Mouse (Mus musculus): ENCODE measurements at regions not wholly inside any gene's neighbourhood (a gene's known extent, or its start where the extent isn't known, plus 50 kb on each side); places are given as distances from the start of the nearest gene placed in this dataset.

DNA sequence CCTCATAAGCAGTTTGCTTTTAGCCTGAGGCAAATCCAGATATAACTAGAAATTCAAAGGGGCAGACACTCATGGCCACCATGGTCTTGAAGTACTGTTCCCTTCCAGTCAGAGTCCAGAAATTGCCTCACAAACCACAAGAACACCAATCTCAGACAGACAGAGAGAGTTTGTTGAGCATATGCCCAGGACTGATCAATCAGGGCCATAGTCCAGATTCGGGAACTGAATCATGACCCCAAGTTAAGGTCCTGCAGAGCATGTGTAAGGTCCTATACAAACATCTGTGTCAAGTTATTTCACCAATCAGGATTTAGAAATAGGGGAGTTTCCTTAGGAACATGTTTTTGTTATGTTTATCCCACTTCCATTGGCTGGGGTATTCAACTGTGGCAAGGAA, 125.7 kb upstream of the Nampt start:
- no peaks in the 10 kb centered on the region for H3K9me3 ChIP-seq
- peaks cover 6% of the 10 kb centered on the region for H3K27me3 ChIP-seq (replicated peaks)
- H3K4me3 ChIP-seq (replicated peaks) = no peak overlapping the region
- no peaks in the 10 kb centered on the region for H3K36me3 ChIP-seq (replicated peaks; ENCODE audit: low read length)
- no peak for TF ChIP-seq GATA1 (IDR thresholded peaks at IDR 0.05; ENCODE audit: borderline replicate concordance, low read length)
- no peak for TF ChIP-seq FLI1 (IDR thresholded peaks at IDR 0.05; ENCODE audit: low read length)
- H3K4me1 ChIP-seq = peaks cover 14% of the 10 kb centered on the region

DNA sequence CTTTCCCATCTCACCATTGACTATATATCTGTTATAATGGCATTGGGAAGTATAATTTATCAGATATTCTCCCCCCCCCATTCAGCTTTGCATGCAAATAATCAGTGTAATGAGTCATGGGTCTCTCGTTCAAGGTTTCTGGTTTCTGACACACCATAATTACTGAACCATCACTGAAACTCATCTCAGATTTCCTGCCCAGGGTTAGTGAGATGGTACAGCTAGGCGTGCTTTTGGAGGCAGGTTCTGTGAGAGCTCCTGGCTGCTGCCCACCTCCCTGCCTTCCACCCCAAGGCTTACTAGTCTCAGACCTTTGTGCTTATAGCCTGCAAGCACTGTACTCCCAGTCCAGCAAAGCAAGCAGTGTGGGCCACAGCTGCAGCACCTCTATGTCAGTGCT, 122.5 kb upstream of the Nampt start:
- TF ChIP-seq FLI1 (IDR thresholded peaks at IDR 0.05; ENCODE audit: low read length) = no peak
- TF ChIP-seq GATA1 (IDR thresholded peaks at IDR 0.05; ENCODE audit: borderline replicate concordance, low read length) = no peak

DNA sequence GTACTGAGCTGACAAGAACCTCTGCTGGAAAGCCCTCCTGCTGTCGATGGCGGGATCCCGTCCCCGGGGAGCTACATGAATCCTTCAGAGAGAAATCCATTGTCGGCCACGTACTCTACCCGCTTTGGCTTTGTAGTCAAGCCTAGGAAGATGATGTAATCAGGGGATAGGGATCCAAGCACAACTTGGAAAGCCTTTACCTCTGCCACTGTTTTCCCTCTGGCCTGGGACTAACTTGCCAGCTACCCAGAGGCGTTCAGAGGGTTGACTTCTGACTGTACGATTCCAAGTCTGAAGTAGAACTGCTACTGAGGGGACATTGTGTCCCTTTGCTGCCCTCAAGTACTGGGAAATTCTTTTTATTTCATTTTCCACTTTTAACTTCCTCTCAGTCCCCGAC, 110.2 kb upstream of the Nampt start:
- TF ChIP-seq FLI1 (IDR thresholded peaks at IDR 0.05; ENCODE audit: low read length) (no peak), GATA1 (IDR thresholded peaks at IDR 0.05; ENCODE audit: borderline replicate concordance, low read length) (no peak)
- H3K36me3 ChIP-seq (replicated peaks; ENCODE audit: low read length) = no peaks in the 10 kb centered on the region
- 0 out of 2 replicates have a peak, but pooled peaks cover under 1% of the 10 kb centered on the region for H3K4me1 ChIP-seq
- H3K9me3 ChIP-seq = no peaks in the 10 kb centered on the region
- H3K27me3 ChIP-seq (replicated peaks) = peaks cover 4% of the 10 kb centered on the region
- no peak overlapping the region for H3K4me3 ChIP-seq (replicated peaks)

More for the DNA sequence above, 122.5 kb upstream of the Nampt start:
- peaks cover 6% of the 10 kb centered on the region for H3K27me3 ChIP-seq (replicated peaks)
- no peaks in the 10 kb centered on the region; the same call in 1 of the 2 replicates for H3K9me3 ChIP-seq
- no peaks in the 10 kb centered on the region for H3K36me3 ChIP-seq (replicated peaks; ENCODE audit: low read length)
- H3K4me1 ChIP-seq = peaks cover 3% of the 10 kb centered on the region; the same call in 1 of the 2 replicates
- no peak overlapping the region for H3K4me3 ChIP-seq (replicated peaks)

DNA sequence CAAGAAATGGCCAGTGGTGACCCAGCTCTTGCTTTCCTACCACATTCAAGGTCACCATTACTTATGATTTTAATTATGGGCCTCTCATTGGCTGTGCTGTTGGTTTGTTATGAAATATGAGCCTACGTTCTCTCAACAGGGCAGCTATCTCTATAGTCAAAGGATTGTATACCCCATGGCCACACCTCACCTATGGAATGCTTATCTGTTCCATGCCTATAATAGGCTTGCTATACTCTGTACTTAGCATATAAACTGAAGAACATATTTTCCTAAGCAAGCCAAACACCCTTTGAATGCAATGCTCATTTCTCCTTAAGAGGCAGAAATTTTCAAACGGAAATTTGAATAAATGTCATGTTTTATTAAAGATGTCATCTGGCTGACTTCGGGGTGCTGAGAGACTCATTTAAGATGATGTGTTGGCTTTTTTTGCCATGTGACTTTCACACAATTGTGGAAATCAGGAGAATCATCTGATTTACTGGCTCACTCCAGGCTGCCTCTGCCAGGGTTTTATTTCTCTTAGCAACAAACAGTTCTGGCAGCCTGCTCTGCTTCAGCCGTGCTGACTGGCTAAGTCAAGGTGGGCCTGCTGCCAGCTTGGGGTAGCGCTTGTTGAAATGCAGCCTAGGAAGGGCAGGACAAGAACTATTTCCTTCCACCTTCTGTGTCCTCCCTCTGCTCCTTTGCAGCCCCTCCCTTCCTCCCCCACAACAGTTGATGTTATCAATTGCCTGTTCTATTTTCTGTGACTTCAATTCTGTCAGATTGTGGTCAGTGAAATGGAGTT, 102.0 kb upstream of the Nampt start:
- H3K9me3 ChIP-seq = no peaks in the 10 kb centered on the region
- H3K36me3 ChIP-seq (replicated peaks; ENCODE audit: low read length) = no peaks in the 10 kb centered on the region
- 0 out of 2 replicates have a peak, but pooled peaks cover 4% of the 10 kb centered on the region for H3K4me1 ChIP-seq
- H3K27me3 ChIP-seq (replicated peaks) = peaks cover 2% of the 10 kb centered on the region
- H3K4me3 ChIP-seq (replicated peaks) = no peak overlapping the region
- TF ChIP-seq FLI1 (IDR thresholded peaks at IDR 0.05; ENCODE audit: low read length) (no peak), GATA1 (IDR thresholded peaks at IDR 0.05; ENCODE audit: borderline replicate concordance, low read length) (no peak)

DNA sequence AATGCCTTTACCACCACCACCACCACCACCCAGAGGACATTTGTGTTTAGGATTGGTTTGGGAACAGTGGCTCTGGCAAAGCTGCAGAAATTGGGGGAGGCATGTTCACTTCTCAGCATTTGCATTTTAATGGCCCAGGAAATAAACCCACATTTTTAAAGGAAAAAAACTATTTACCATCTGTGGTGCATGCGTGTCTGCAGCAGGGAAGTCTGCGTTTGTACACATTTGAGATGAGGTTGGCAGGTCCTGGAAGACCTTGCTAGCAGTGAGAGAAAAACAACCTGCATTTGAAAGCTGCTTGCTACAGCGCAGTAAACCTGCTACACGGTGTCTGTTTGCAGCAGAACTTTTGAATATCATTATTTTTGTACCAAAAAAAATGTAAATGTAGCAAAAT, 100.1 kb upstream of the Nampt start:
- H3K4me3 ChIP-seq (replicated peaks) = no peak overlapping the region
- H3K36me3 ChIP-seq (replicated peaks; ENCODE audit: low read length) = no peaks in the 10 kb centered on the region
- H3K9me3 ChIP-seq = no peaks in the 10 kb centered on the region
- H3K4me1 ChIP-seq = 0 out of 2 replicates have a peak, but pooled peaks cover 3% of the 10 kb centered on the region
- H3K27me3 ChIP-seq (replicated peaks) = peaks cover 2% of the 10 kb centered on the region
- TF ChIP-seq GATA1 (IDR thresholded peaks at IDR 0.05; ENCODE audit: borderline replicate concordance, low read length) (no peak), FLI1 (IDR thresholded peaks at IDR 0.05; ENCODE audit: low read length) (no peak)

DNA sequence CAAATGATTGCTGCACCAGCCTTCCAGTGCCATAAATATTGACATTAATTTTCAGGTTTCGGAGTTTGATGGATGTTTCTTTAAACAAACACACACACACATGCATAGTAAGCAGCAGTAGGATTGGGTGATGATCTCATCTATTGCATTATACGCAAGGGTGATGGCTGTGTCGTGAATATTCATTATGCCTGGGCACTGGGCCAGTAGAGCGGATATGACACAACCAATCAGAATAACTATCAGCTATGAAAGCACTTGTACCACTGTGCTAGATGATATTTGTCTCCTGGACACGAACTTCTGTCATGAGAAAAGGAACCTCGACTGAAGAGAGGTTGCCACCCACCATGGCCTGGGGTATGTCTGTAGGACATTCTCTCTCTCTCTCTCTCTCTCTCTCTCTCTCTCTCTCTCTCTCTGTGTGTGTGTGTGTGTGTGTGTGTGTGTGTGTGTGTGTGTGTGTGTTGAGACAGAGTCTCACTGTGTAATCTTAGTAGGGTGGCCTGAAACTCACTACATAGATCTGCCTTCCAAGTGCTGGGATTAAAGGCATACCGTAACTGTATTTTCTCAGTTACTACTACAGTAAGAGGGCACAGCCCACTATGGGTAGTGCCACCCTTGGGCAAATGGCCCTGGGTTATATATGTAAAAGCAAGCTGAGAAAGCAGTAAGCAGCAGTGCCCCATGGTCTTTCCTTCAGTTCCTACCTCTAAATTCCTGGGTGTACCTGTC, 94.7 kb upstream of the Nampt start:
- H3K4me1 ChIP-seq = no peaks in the 10 kb centered on the region
- H3K9me3 ChIP-seq = peaks cover 9% of the 10 kb centered on the region; the same call in 1 of the 2 replicates
- H3K27me3 ChIP-seq (replicated peaks) = no peaks in the 10 kb centered on the region
- TF ChIP-seq FLI1 (IDR thresholded peaks at IDR 0.05; ENCODE audit: low read length) (no peak), GATA1 (IDR thresholded peaks at IDR 0.05; ENCODE audit: borderline replicate concordance, low read length) (no peak)
- H3K4me3 ChIP-seq (replicated peaks) = no peak overlapping the region
- H3K36me3 ChIP-seq (replicated peaks; ENCODE audit: low read length) = no peaks in the 10 kb centered on the region

DNA sequence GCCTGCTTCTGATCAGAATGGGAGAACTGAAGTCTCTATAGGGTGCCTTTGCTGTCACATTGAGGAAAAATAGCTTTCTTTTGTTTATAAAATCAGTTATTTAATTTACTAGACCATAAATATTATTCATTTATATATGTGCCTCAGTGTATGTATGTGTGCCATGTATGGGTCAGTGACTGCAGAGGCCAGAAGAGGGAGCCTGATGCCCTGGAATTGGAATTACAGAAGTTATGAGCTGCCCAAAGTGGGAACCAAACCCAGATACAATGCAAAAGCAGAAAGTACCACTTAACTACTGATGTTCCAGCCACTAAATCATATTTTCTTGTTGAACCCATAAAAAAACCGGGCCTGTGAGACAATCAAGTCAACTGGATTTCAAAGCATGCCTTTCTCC, 91.8 kb upstream of the Nampt start:
- no peaks in the 10 kb centered on the region for H3K36me3 ChIP-seq (replicated peaks; ENCODE audit: low read length)
- TF ChIP-seq GATA1 (IDR thresholded peaks at IDR 0.05; ENCODE audit: borderline replicate concordance, low read length) = no peak
- no peak for TF ChIP-seq FLI1 (IDR thresholded peaks at IDR 0.05; ENCODE audit: low read length)
- H3K4me1 ChIP-seq = no peaks in the 10 kb centered on the region
- H3K4me3 ChIP-seq (replicated peaks) = no peak overlapping the region
- no peaks in the 10 kb centered on the region for H3K27me3 ChIP-seq (replicated peaks)
- peaks cover 21% of the 10 kb centered on the region for H3K9me3 ChIP-seq

DNA sequence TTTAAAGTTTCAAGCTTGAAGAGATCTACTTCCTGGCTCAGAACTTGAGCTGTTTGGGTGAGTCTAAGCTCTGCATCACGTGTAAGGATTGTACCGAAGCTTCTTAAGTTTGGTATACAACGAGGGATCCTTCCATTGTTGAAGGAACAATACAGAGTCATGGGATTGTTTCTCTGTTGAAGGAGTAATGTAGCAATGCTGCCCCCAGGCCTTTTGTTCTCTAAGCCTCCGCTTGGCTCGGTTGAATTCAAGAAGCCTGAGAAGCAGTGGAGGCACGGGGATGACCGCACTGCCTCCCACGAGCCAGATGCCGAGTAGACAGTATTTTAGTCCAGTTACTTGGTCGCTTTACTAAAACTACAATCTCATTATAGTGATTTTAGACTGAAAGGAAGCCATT, 90.9 kb upstream of the Nampt start:
- Histone ChIP-seq H3K9me3 (peaks cover 21% of the 10 kb centered on the region), H3K4me3 (replicated peaks) (no peak overlapping the region), H3K36me3 (replicated peaks; ENCODE audit: low read length) (no peaks in the 10 kb centered on the region), H3K27me3 (replicated peaks) (no peaks in the 10 kb centered on the region), H3K4me1 (no peaks in the 10 kb centered on the region)
- TF ChIP-seq FLI1 (IDR thresholded peaks at IDR 0.05; ENCODE audit: low read length) = no peak

DNA sequence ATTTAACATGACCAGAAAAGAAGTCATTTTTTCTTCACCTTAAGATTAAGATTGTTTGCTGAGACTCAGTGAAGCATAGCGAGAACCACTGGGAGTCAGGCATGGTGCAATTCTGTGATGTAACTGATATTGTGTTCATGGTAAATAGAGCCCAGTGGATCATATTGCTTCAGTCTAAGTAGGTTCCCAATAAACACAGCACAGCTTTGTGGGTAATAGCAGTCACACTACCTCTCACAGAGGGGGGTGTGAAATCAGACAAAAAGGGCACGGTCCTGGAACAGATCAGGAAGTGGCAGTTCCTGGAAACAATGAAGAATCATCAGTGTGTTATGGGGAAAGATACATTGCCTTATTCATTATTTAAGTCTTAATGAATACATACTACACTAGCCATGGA, 84.1 kb upstream of the Nampt start:
- Histone ChIP-seq H3K9me3 (peaks cover 11% of the 10 kb centered on the region), H3K4me1 (no peaks in the 10 kb centered on the region), H3K4me3 (replicated peaks) (no peak overlapping the region), H3K27me3 (replicated peaks) (no peaks in the 10 kb centered on the region), H3K36me3 (replicated peaks; ENCODE audit: low read length) (no peaks in the 10 kb centered on the region)
- TF ChIP-seq GATA1 (IDR thresholded peaks at IDR 0.05; ENCODE audit: borderline replicate concordance, low read length) = no peak
- TF ChIP-seq FLI1 (IDR thresholded peaks at IDR 0.05; ENCODE audit: low read length) = no peak

DNA sequence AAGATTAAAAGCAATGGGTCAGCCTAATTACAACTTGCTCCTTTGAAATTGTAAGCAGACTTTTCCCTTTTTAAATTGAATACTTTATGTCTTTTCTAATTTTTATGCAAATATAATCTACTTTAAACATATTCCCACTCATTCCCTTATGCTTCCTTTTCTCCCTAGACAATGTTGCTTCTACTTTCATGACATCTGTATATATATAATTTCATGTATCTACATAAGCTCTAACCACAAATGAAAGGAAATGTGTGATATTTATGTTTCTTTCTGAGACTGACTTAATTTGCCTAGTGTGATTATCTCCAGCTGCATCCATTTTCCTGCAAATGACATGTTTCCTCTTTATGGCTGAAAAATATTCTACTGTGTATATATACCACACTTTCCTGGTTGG, 77.9 kb upstream of the Nampt start:
- Histone ChIP-seq H3K9me3 (0 out of 2 replicates have a peak, but pooled peaks cover 4% of the 10 kb centered on the region), H3K27me3 (replicated peaks) (peaks cover 3% of the 10 kb centered on the region), H3K4me3 (replicated peaks) (no peak overlapping the region), H3K4me1 (peaks cover 14% of the 10 kb centered on the region), H3K36me3 (replicated peaks; ENCODE audit: low read length) (no peaks in the 10 kb centered on the region)
- TF ChIP-seq GATA1 (IDR thresholded peaks at IDR 0.05; ENCODE audit: borderline replicate concordance, low read length) (no peak), FLI1 (IDR thresholded peaks at IDR 0.05; ENCODE audit: low read length) (no peak)
